Mouse (Mus musculus) limb, embryonic 10.5 days (tissue): ENCODE measurements around the gene Lipt2. TPM values are rescaled to one million over a fixed set of nuclear protein-coding genes. Genes with fewer than 3 reads are reported as not detected.

Experiments
- DNase-seq: peaks from one replicate; pipeline ENCODE4 v3.0.0-alpha.2; 2017; ENCODE audit warnings: low spot score
- H3K27ac ChIP-seq: fragments of 300-500 bp; sonication (generic); 2 replicates; pipeline ENCODE4 v1.5.1; 2016; ENCODE audit warnings: mild to moderate bottlenecking
- H3K27me3 ChIP-seq: fragments of 300-500 bp; sonication (generic); 2 replicates; pipeline ENCODE4 v1.6.1; 2016; ENCODE audit warnings: low read depth, mild to moderate bottlenecking; ENCODE audit not compliant: poor library complexity, severe bottlenecking
- H3K36me3 ChIP-seq: fragments of 300-500 bp; sonication (generic); 2 replicates; pipeline ENCODE4 v1.6.1; 2016; ENCODE audit warnings: mild to moderate bottlenecking, moderate library complexity
- H3K4me1 ChIP-seq: fragments of 300-500 bp; sonication (generic); 2 replicates; pipeline ENCODE4 v1.6.1; 2016
- H3K4me3 ChIP-seq: fragments of 300-500 bp; sonication (generic); 2 replicates; pipeline ENCODE4 v1.5.1; 2016; ENCODE audit warnings: mild to moderate bottlenecking, moderate library complexity
- H3K9me3 ChIP-seq: fragments of 300-500 bp; sonication (generic); replicated peaks from 2 replicates; pipeline ENCODE4 v1.6.1; 2016; ENCODE audit warnings: mild to moderate bottlenecking
- WGBS: fragments of 180-500 bp; shearing (Covaris S2); methylation state at CpG from one replicate; pipeline ENCODE4 v1.1.7; 2016; 5-methylcytosine and 5-hydroxymethylcytosine counted together
- polyA plus RNA-seq: library from polyadenylated mRNA; unstranded; fragments of >200 nt; fragmentation: Nextera tagmentation; extraction: Ambion mirVana; gene quantifications from 2 replicates; pipeline ENCODE4 v1.2.1, GENCODE M21; 2016

The Lipt2 gene
- polyA plus RNA-seq, 1 experiment from 2014 or later, result 29.2 TPM

GRCm38 (mm10) chr7:100206144-100206543 is 47.1 kb downstream of the Lipt2 start:
- Histone ChIP-seq H3K4me3 (no peak overlapping the region), H3K9me3 (no peaks in the 10 kb centered on the region), H3K36me3 (no peaks in the 10 kb centered on the region), H3K27ac (no peak overlapping the region), H3K27me3 (no peaks in the 10 kb centered on the region), H3K4me1 (no peaks in the 10 kb centered on the region; the same call in 1 of the 2 replicates)
- DNase-seq, result no peak
- WGBS, result 90% methylated on average over 2 of the region's 2 CpGs

- H3K9me3 ChIP-seq, result no peaks in the 10 kb centered on the region
- H3K36me3 ChIP-seq, result no peaks in the 10 kb centered on the region
- no peak for DNase-seq
- H3K27me3 ChIP-seq, result no peaks in the 10 kb centered on the region
- no peak overlapping the region for H3K4me3 ChIP-seq
- no peak overlapping the region for H3K27ac ChIP-seq
- no peaks in the 10 kb centered on the region; the same call in 1 of the 2 replicates for H3K4me1 ChIP-seq
Measured at GRCm38 (mm10) chr7:100207886-100208285, 48.8 kb downstream of the Lipt2 start.

Other genes starting within 250 kb of the Lipt2 start
- 5.6 and 6.3 TPM in 2 replicates for gene Rnf169, start 178.8 kb upstream of the Lipt2 start, polyA plus RNA-seq
- gene Chrdl2, start 153.1 kb upstream of the Lipt2 start, polyA plus RNA-seq, result 0.14 and 0.19 TPM in 2 replicates
- gene Pold3, start 37.7 kb upstream of the Lipt2 start, polyA plus RNA-seq, result 102 and 107 TPM in 2 replicates
- gene Kcne3, start 17.2 kb downstream of the Lipt2 start, polyA plus RNA-seq, result 18.0 and 19.4 TPM in 2 replicates
- 1.9 and 3.3 TPM in 2 replicates for gene Pgm2l1, start 68.1 kb downstream of the Lipt2 start, polyA plus RNA-seq
- 1.1 and 2.4 TPM in 2 replicates for gene P4ha3, start 126.2 kb downstream of the Lipt2 start, polyA plus RNA-seq
- 31.2 and 40.3 TPM in 2 replicates for gene C2cd3, start 213.0 kb downstream of the Lipt2 start, polyA plus RNA-seq
- gene Ppme1, start 213.0 kb downstream of the Lipt2 start, polyA plus RNA-seq, result 79.1 and 84.2 TPM in 2 replicates